Mouse (Mus musculus) kidney, postnatal 10 days (tissue): ENCODE measurements at regions not wholly inside any gene's neighbourhood (a gene's known extent, or its start where the extent isn't known, plus 50 kb on each side); places are given as distances from the start of the nearest gene placed in this dataset.
A peak's percentile ranks its signal among the peaks of the same experiment; 100 is the strongest.

Source experiments
- DNase-seq: peaks from one replicate; pipeline ENCODE4 v3.0.0; 2021; ENCODE audit warnings: mixed read lengths

DNA sequence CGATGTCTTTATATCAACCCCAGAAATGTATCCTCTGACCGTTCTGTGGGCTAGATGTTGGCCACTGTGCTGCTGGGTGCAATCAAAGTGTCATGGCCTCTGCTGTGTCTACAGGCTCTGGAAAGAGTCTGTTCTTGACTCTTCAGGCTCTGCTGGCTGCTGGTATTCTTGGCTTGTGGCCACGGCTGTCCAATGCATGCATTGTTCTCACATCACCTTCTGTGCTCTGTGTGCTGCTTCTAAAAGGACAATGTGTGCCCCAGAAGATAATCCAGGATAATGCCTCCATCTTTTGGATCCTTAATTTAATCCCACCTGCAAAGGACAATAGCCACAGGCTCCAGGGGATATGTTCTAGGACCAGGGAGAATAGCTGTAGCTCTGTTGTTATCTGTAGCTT lies 77.5 kb upstream of the Dapl1 start:
- DNase-seq = peak; percentile 44

DNA sequence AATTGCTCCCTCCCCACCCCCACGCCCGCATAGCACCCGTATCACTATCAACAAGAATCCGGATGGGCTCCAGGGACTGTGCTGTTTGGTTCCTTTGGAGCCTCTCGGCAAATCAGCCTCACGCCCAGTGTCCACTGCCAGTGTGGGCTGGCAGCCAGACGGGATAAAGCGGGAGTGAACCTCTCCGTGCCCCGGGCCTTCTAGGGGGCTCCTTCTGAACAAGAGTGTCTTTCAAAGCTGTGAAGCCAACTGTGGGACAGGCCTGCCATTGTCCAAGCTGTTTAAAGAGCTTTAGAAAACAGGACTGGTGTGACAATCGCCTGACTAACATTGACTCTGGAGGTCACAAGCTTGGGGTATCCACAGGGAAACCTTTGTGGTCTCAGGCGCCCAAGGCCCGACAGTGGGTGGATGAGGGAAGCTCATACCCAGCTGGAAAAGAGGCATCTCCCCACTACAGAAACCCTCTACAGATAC lies 76.9 kb upstream of the Dapl1 start:
- DNase-seq = no peak

DNA sequence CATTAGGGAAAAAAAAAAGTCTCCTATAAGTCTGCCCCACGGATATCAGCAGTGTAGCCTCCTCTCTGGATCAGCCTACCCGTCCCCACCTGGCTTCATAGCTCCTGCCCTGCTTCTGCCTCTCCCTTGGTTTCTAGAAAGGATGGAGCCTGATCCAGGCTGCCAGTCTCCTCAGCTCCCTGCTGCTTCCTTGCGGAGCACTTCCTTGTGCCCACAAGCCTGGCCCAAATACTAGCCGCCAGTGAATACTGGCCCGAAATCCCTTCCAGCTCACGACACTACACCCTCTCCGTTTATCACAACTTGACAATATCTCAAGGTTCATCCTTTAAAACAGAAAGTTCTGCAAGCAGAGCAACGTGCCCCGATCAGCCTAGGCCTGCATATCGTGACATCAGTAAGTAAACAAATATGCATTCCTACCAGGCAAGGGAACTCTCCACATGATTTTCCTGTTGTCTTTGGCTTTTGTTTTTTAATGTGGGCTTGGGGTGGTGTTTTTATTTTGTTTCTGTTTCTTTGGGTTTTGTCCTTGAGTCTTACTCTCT lies 76.3 kb upstream of the Dapl1 start:
- DNase-seq = no peak

DNA sequence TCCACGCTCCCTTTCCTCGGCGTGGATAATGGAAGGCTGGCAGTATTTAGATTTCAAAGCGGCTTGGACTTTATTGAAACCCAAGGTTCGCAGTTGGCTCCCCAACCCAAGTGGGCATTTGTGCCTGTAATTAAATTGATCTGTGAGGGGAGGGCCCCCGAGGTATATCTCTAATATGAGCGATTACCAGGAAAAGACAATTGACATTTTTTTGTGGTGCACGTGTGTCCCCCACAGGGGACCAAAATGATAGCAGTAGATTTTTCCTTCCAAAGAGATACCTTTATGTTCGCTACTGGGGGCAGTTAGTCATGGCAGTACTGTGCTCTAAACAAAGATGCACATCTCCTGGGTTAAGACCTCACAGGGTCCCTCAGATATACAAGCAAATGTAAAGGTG lies 69.8 kb upstream of the Dapl1 start:
- no peak for DNase-seq

DNA sequence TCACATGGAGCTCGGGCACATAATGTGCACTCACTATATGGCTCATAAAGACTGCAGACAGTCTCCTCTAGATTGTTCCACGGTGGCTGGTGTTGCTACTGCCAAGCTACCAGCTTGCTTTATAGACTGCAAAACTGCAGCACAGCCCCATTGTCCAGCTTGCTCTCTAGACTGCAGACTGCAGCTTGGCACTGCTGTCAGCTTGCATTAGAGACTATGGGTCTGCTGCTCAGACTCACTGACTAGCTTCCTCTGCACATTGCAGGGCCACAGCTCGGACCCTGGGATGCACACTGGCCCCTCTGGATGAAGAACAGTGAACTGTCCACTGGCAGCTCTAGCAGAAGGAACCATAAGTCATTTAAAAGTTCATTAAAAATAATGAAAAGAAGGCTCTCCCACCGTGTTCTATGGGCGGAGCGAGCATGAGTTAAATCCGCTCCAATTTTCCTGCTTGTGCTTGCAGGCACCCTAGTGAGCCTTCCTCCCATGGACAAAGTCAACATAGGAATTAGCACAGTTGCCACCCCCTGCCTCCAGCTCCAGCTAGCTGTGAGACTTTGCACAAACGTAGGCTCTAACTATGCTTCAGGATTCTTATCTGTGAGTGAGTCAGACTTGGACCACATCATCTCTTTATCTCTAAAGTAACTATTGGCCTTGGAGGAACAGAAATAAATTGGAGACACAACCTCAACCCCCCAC lies 67.8 kb upstream of the Dapl1 start:
- no peak for DNase-seq

DNA sequence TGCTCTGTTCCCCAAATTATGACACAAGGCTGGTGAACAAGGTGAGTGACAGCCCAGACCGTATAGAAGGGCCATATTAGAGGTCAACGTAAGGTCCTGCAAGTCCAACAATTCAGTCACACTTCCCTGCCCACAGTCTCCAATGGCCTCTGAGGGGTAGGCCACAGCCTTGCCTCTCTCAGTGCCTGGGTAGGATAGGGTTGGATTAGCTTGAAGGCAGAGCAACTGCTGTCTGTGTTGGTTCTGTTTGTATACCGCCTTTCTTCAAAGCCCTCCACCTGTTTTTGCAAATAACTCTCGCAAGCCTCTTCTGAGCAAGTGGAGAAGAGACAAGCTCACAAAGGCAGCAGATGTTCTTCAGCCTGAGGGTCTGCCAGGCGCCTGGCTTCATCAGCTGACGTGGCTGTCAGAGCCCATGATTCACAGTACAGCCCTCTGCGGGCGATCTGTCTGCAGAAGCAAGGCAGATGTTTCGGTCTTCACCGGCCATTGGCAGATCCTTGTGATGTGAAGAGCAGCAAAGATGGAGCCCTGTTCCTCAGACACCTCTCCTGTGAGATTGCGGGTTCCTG lies 67.0 kb upstream of the Dapl1 start:
- no peak for DNase-seq

DNA sequence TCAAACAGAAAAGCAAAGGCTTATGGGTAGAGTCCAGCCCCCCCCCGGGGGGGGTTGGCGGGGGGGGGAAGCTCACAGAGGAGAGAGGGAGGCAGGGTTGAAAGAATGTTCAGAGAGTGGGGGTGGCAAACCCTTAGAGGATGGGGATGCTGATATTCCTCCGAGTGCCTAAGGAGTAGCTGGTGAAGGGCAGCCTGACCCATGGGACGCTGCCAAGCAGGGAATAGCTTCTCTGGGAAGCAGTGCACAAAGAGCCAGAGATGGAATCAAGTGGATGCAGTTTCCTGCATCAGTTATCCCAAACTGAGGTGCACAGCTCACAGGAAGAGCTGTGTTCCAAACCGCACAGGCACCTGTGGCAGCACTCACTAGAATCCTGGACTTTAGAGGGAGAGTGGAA lies 64.0 kb upstream of the Dapl1 start:
- DNase-seq = no peak

DNA sequence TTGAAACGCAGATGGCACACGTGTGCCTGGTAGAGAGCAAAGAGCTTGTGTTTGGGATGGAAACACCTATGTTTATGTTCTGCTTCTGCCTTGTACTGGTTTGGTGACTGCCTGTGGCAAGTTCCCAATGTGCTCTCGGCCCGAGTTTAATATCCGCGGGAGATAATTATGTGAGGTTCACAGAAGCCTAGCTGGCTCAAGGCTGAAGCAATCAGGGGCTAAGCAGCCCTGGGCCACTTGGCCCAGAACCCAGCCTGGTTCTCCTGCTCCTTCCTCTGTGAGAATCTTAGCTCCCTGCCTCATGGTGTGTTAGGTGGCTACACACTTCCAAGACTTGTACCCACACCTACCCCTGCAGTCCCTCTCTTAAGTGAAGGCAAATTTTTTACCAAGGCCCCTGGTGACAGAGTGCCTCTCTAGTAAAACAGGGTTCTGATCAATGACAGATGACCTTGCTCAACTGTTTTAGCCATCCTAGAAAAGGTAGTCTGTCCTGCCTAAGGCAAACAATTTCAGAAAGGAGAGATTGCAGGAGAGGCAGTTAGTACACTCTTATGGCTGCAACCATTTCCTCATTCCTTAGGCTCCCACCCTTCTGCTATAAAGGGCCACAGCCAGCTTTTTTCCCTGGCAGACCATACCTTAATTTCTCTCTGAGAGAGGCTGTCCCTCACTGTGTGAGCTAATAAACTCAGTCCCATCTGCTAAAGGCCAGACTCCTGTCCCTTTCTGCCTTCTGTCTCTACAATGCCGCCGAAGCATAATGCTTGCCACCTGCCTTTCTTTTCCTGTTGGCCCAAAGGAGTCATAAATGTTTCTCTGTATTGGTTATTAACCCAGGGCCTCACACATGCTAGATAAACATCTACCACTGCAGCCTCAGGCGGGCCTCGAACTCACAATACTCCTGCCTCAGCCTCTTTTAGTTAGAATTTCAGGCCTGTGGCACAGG lies 61.9 kb upstream of the Dapl1 start:
- DNase-seq = no peak

DNA sequence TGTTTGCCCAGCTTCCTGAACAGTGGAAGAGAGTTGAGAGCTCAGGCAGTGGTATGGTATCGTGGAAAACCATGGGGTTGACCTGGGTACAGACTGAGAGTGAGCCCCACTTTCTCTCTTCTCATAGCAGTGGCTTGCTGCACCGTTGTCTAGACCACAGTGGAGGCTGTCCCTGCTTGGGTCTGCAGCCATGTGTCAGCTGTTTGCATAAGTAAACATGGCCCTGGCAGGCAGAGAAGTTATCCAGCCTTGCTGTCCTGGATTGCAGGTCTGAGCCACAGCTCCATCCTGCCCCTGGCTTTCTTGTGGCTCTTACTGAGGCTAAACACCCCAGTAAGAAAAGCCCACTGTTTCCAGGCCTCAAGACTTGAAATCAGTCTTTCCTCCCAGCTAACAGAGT lies 60.2 kb upstream of the Dapl1 start:
- no peak for DNase-seq

DNA sequence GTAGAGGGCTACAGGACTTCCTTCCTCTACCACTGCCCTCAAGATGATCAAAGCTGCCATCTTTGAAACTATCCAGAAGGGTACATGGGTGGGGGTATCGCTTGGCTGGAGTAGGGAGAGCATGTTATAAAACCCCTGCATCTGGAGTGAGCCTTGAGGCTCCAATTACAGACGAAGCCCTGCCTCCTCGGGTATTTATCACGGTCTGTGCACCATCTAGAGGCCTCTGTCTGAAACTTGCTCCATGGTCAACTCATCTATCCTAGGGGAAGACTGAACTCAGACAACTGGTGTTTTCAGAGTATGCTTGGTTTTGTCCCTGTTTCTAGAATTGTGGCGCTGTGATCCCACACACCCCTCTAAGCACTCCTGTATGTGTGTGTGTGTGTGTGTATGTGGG lies 59.7 kb upstream of the Dapl1 start:
- peak; percentile 63 for DNase-seq

DNA sequence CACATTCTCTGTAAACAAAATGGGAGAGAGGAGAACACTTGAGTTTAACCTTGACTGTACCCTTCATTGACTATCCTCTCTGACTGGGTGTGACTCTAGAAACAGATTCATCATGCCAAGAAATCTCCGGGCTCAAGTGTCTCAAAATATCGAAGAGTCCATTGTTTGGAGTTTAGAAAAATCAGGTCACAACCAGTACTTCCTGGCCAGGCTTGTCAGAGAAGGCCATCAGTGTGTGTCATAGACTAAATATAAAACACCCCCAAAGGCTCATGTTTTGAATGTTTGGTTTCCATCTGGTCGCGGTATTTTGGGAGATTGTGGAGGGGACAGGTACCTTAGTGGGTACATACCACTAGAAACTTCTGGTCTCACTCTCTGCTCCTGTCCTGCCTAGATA lies 58.6 kb upstream of the Dapl1 start:
- no peak for DNase-seq

DNA sequence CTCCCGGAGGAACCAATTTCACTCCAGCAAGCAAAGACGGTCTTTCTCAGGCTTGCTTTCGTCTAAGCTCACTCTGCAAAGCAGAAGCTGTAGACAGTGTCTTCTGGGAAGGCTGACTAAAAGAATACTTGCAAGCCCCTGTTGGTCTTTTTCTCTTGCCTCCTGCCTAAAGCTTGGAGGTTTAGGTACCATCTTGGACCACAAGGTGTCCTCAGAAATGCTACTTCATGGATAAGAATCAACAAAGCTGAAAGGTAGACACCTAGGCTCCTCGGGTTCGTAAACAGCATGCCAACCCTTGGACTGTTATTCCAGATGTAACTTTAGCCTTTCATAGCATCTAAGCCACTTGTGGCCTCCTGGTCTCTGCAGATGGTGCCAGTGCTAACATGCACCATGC lies 53.0 kb upstream of the Dapl1 start:
- DNase-seq = no peak

DNA sequence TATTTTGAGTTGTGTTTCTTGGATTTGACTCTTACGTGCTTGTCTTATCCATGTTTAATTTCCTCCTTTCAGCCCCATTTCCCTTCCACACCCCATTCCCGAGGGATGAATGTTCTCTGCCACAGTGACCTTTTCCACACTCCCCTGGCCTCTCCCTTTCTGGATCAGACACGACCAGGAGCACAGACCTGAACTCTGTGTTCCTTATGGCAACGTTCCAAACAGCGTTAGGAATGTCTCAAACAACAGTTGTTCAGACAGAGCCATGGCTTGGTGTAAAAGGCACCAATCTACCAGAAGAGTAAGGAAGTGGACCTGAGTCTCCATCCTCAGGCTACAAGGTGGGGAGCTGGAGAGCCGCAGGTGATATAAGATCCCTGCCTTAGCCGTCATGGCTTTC lies 52.6 kb upstream of the Dapl1 start:
- no peak for DNase-seq
